Mouse (Mus musculus): Measurements from ENCODE around the gene Esp18. TPM values are rescaled to one million over a fixed set of nuclear protein-coding genes. Genes with fewer than 3 reads are reported as not detected.

Gene Esp18
- polyA plus RNA-seq (2012; rRNA removed): not detected in 2 replicates

DNA sequence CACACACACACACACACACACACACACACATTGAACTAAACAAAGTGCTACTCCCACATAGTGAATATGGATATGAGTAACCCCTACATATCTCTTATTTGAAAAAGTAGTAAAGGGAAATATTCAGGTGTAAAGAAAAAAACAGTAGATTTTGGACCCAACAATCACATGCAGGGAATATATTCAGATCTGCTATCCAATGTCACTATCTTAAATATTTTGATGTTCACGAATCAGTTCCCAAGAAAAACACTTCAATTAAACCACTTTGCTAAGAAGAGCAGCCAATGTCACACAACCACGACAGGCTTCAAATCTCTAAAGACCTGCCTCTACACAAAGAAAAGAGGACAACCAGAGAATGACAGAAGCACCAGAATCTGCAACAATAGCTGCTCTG lies at the start of gene Esp18:
TSS of gene Esp18 (plus strand) at position 301 of the 400 bp plus-strand sequence.
- DNase-seq (ENCODE audit: low spot score): no peak

- DNase-seq (ENCODE audit: low spot score): no peak
Measured at GRCm38 (mm10) chr17:39363316-39363715, 42.8 kb upstream of the Esp18 start.

Other genes with a start within 250 kb of the Esp18 start
- gene Esp16, start 129.8 kb downstream of the Esp18 start, polyA plus RNA-seq (2012; rRNA removed): not detected in 2 replicates
- not detected in 2 replicates for gene Esp15, start 234.6 kb downstream of the Esp18 start, polyA plus RNA-seq (2012; rRNA removed)